Mouse (Mus musculus) C2C12 (cell line): Measurements from ENCODE around the gene Nucks1. TPM values are rescaled to one million over a fixed set of nuclear protein-coding genes. Genes with fewer than 3 reads are reported as not detected.
"Not testable (repeated sequence)": the region's sequence is repeated elsewhere in the genome, so short reads cannot be mapped to it uniquely, and the experiment has no call there.

Experiments
- H3K27me3 ChIP-seq: one replicate; pipeline ENCODE4 v1.6.1; 2011; ENCODE audit not compliant: control insufficient read depth, insufficient read depth, insufficient read length
- H3K36me3 ChIP-seq: one replicate; pipeline ENCODE4 v1.6.1; 2011; ENCODE audit not compliant: control insufficient read depth, insufficient read depth
- H3K4me3 ChIP-seq: one replicate; pipeline ENCODE4 v1.5.1; 2011; ENCODE audit warnings: mild to moderate bottlenecking, control low read depth; ENCODE audit not compliant: poor library complexity, insufficient read depth, severe bottlenecking
- H3K79me2 ChIP-seq: one replicate; pipeline ENCODE4 v1.6.1; 2011; ENCODE audit not compliant: control insufficient read depth, insufficient read depth
- H3K79me3 ChIP-seq: one replicate; pipeline ENCODE4 v1.6.1; 2011; ENCODE audit warnings: low read depth, control low read depth
- H3ac ChIP-seq: one replicate; pipeline ENCODE3; 2011; ENCODE audit warnings: low read depth; ENCODE audit not compliant: control insufficient read depth, insufficient read length
- CEBPB ChIP-seq: IDR thresholded peaks from one replicate; pipeline ENCODE4 v1.6.1; 2011; ENCODE audit warnings: low read depth, mild to moderate bottlenecking, control low read depth, moderate library complexity
- CTCF ChIP-seq: IDR thresholded peaks from one replicate; pipeline ENCODE4 v1.5.1; 2011; ENCODE audit not compliant: control insufficient read depth, insufficient read depth, insufficient read length
- FOSL1 ChIP-seq: IDR thresholded peaks from one replicate; pipeline ENCODE4 v1.8.0; 2011; ENCODE audit warnings: mild to moderate bottlenecking, low read length; ENCODE audit not compliant: poor library complexity, insufficient read depth, severe bottlenecking
- MAX ChIP-seq: IDR thresholded peaks from one replicate; pipeline ENCODE4 v1.6.1; 2011; ENCODE audit warnings: mild to moderate bottlenecking, control low read depth
- MYOD1 ChIP-seq: IDR thresholded peaks from one replicate; pipeline ENCODE4 v1.6.1; 2011; ENCODE audit warnings: low read depth; ENCODE audit not compliant: control insufficient read depth, insufficient read length
- MYOG ChIP-seq: IDR thresholded peaks from one replicate; pipeline ENCODE4 v1.6.1; 2011; ENCODE audit not compliant: control insufficient read depth, insufficient read length; ENCODE audit errors: extremely low read depth
- USF1 ChIP-seq: IDR thresholded peaks from one replicate; pipeline ENCODE4 v1.6.1; 2011; ENCODE audit warnings: low read depth, mild to moderate bottlenecking, control low read depth, moderate library complexity
- polyA plus RNA-seq: library from polyadenylated mRNA; unstranded; fragments of >200 nt; fragmentation: generic; extraction: Trizol; gene quantifications from one replicate; pipeline ENCODE4 v1.2.1, GENCODE M21; 2012; ENCODE audit warnings: missing spikeins

The Nucks1 gene
- polyA plus RNA-seq, 1 experiment, result 36.2 TPM

DNA sequence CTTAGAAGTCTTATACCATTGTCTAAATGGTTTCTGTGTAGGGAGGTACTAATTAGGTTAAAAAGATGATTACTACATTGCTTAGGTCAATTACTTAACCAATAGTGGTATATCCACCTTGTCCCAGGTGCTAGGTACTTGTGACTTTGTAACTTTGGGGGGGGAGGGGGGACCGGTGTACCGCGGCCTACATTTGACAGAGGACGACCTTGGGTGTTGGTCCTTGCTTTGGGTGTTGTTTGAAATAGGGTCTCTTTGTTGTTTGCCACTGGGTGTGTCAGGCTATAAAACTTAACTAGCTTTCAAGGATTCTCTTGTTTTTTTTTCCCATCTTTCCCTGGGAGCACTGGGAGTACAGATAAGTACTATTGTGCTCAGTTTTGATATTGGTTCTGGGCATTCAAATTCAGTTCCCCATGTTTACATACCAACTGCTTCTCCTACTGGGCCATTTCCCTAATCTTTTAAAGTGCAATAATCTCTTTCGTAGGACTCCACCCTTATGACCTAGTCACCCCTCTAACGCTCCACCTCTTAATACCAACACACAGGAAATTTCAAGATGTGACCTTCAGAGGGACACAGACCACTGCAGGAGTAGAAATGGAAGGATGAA is 20.2 kb upstream of the Nucks1 start:
- no peak for TF ChIP-seq CEBPB
- no peak for TF ChIP-seq MAX
- no peak for TF ChIP-seq MYOG
- TF ChIP-seq MYOD1, result no peak
- TF ChIP-seq USF1, result no peak
- no peak for TF ChIP-seq FOSL1
- TF ChIP-seq CTCF, result no peak
- no peak overlapping the region for H3ac ChIP-seq
- H3K79me3 ChIP-seq, result no peaks in the 10 kb centered on the region
- peaks cover 8% of the 10 kb centered on the region for H3K27me3 ChIP-seq
- no peak overlapping the region for H3K4me3 ChIP-seq
- no peaks in the 10 kb centered on the region for H3K36me3 ChIP-seq
- H3K79me2 ChIP-seq, result no peaks in the 10 kb centered on the region

GRCm38 (mm10) chr1:131891436-131891835 is 18.9 kb upstream of the Nucks1 start:
- H3K79me3 ChIP-seq, result no peaks in the 10 kb centered on the region
- no peak overlapping the region for H3ac ChIP-seq
- no peak overlapping the region for H3K4me3 ChIP-seq
- H3K27me3 ChIP-seq, result peaks cover 8% of the 10 kb centered on the region
- no peaks in the 10 kb centered on the region for H3K36me3 ChIP-seq
- TF ChIP-seq USF1 (no peak), MAX (no peak), CEBPB (no peak), MYOG (no peak), FOSL1 (no peak), MYOD1 (no peak), CTCF (no peak)
- no peaks in the 10 kb centered on the region for H3K79me2 ChIP-seq

DNA sequence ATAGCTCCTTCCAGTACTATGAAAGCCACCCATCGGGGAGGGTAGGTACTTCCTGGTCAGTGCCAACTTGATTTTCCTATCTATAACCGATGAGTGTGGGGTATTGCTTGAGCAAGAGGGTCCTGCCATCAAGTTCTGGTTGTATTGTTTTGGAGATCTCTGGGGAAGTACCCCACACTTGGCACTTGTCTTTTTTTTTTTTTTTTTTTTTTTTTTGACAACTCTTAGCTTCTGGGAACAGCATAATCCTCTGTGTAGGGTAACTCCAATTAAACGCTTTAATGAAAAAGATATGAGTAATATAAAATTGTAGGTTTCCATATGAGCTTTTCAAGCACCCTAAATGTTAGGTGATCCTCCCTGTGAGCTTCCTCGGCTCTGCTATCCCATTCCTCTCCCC is 7.7 kb upstream of the Nucks1 start:
- Histone ChIP-seq H3K79me2 (no peaks in the 10 kb centered on the region), H3K79me3 (no peaks in the 10 kb centered on the region), H3K27me3 (no peaks in the 10 kb centered on the region), H3ac (no peak overlapping the region), H3K36me3 (no peaks in the 10 kb centered on the region), H3K4me3 (no peak overlapping the region)
- TF ChIP-seq MYOD1 (no peak), CEBPB (no peak), MYOG (no peak), FOSL1 (no peak), MAX (no peak), CTCF (no peak), USF1 (no peak)

DNA sequence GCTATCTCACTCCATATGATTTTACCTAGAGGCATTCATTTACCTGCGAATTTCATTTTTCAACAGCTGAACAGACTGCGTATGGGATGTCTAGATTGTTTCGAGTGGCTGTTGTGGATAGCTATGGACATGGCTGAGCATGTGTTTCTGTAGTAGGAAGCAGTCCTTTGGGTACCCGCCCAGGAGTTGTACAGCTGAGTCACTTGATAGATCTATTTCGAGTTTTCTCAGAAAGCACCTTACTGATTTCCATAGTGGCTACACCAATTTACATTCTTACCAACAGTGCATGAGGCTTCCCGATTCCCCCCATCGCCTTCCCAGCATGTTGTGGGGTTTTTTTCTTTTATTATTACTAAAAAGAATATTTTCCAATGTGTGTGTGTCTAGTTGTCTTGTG is 7.1 kb upstream of the Nucks1 start:
- no peak for TF ChIP-seq MYOG
- no peak for TF ChIP-seq MYOD1
- no peak for TF ChIP-seq CTCF
- no peak for TF ChIP-seq FOSL1
- no peak for TF ChIP-seq CEBPB
- TF ChIP-seq MAX, result no peak
- TF ChIP-seq USF1, result no peak
- Histone ChIP-seq H3K79me2 (no peaks in the 10 kb centered on the region), H3K27me3 (no peaks in the 10 kb centered on the region), H3ac (no peak overlapping the region), H3K79me3 (no peaks in the 10 kb centered on the region), H3K36me3 (no peaks in the 10 kb centered on the region), H3K4me3 (no peak overlapping the region)

GRCm38 (mm10) chr1:131905497-131905896 is 4.8 kb upstream of the Nucks1 start:
- Histone ChIP-seq H3K27me3 (no peaks in the 10 kb centered on the region), H3K79me3 (no peaks in the 10 kb centered on the region), H3K79me2 (peaks cover under 1% of the 10 kb centered on the region), H3ac (no peak overlapping the region), H3K4me3 (no peak overlapping the region), H3K36me3 (no peaks in the 10 kb centered on the region)
- no peak for TF ChIP-seq MYOG

GRCm38 (mm10) chr1:131908456-131908855 is 1.9 kb upstream of the Nucks1 start:
- Histone ChIP-seq H3K36me3 (peaks cover 4% of the 10 kb centered on the region), H3K27me3 (no peaks in the 10 kb centered on the region), H3K79me3 (peaks cover 24% of the 10 kb centered on the region), H3ac (no peak overlapping the region), H3K4me3 (no peak overlapping the region), H3K79me2 (peaks cover 31% of the 10 kb centered on the region)
- TF ChIP-seq USF1, result no peak

DNA sequence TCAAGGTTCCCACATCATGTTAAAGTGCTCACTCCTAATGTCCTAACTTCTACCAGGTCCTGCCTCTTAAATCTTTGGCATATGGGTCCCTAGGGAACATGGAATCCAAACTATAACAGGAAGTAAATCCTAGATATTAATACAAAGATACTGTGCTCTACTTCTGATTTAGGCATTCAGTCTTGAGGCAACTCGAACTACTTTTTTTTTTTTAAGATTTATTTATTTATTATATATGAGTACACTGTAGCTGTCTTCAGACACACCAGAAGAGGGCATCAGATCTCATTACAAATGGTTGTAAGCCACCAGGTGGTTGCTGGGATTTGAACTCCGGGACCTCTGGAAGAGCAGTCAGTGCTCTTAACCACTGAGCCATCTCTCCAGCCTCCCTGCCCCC is 1.1 kb upstream of the Nucks1 start:
- Histone ChIP-seq H3K36me3 (peaks cover 11% of the 10 kb centered on the region), H3K79me3 (peaks cover 31% of the 10 kb centered on the region), H3K79me2 (peaks cover 38% of the 10 kb centered on the region)
- H3ac ChIP-seq, H3K27me3 ChIP-seq, H3K4me3 ChIP-seq: not testable (repeated sequence)
